Mouse (Mus musculus) neutrophil, adult 5-6 weeks (primary cell): ENCODE measurements at regions not wholly inside any gene's neighbourhood (a gene's known extent, or its start where the extent isn't known, plus 50 kb on each side); places are given as distances from the start of the nearest gene placed in this dataset.

ENCODE experiments used
- ATAC-seq: fragments of 151-379, 151-347 bp; 2 replicates; pipeline ENCODE4 v1.8.0; 2017; ENCODE audit warnings: mild to moderate bottlenecking, moderate TSS enrichment; ENCODE audit not compliant: insufficient number of reproducible peaks, poor library complexity, low FRiP score, severe bottlenecking; ENCODE audit errors: extremely low read depth

GRCm38 (mm10) chr2:166234579-166235212 lies 79.2 kb upstream of the Sulf2 start:
- ATAC-seq = peak; percentile 51; the same call in 1 of the 2 replicates

DNA sequence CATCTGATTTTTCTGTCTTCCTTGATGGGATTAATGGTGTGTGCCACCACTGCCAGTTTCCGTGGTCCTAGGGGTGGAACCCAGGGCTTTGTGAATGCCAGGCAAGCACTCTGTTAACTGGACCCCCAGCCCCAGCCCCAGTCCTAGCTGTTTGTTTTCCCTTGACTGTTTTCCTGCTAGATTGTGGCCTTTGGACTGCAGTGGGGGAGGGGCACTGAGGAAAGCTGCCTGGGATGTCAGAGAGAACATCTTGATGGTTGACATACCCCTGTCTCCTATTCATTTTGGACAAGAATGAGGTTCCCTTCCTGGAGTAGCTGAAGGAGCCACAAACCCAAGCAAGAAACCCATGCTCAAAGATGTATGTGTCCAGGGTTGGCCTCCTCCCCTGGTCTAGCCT lies 77.8 kb upstream of the Sulf2 start:
- ATAC-seq = no peak

GRCm38 (mm10) chr2:166232376-166232775 lies 76.9 kb upstream of the Sulf2 start:
- no peak for ATAC-seq

DNA sequence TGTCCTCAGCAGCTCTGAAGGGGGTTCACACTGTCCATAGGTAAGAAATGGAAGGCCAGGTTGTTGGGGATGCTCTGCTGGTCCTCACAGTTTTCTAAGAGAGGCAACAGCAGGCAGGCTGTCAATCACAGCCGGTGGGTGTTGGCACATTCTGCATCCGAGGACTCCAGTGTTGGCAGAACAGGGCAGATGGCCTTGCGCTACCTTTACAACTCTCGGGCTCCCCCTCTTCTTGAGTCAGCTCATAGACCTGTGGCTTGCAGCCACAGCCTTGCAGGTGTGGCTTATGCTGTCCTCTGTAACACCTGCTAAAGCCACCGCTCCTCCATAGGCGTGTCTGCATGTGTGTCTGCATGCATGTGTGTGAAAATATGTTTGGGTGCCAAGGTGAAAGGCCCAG lies 75.2 kb upstream of the Sulf2 start:
- ATAC-seq = no peak

- no peak for ATAC-seq
Observed at GRCm38 (mm10) chr2:166228356-166228755, 72.9 kb upstream of the Sulf2 start.

DNA sequence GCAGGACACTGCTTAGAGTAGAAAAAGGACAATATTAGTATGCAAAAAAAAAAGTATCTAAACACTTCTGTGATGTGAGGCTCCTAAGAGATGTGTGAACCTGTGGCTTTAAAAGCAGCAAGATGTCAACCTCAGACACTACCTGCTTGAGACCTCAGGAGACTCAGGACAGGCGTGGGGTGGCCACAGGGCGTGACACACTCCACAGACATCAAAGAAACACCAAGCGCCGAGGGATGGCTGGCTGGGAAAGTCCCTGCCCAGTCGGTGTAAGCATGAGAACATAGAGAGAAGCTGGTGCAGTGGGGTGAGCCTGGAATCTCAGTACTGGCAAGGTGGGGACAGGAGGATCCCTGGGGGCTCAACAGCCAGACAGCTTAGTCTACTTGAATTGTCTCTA lies 72.0 kb upstream of the Sulf2 start:
- no peak for ATAC-seq

- no peak for ATAC-seq
Observed at GRCm38 (mm10) chr2:166226929-166227328, 71.5 kb upstream of the Sulf2 start.

DNA sequence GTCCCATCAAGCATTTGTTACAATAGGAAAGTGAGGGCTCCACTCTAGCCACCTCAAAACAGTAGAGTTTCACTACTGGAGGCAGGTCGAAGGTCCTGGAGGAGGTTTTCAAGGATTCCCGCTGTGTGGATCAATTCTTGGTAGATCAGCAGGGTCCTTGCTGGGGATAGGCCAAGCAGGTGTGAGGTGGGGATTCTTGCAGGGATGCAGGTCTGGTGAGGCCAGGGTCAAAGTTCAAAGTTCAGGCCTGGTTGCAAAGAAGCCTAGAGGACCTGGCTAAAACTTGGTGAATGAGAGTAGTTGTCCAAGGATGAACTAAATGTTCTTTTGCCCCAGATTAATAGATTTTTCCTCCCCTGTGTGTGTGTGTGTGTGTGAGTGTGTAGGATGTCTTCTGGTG lies 70.9 kb upstream of the Sulf2 start:
- ATAC-seq = no peak

DNA sequence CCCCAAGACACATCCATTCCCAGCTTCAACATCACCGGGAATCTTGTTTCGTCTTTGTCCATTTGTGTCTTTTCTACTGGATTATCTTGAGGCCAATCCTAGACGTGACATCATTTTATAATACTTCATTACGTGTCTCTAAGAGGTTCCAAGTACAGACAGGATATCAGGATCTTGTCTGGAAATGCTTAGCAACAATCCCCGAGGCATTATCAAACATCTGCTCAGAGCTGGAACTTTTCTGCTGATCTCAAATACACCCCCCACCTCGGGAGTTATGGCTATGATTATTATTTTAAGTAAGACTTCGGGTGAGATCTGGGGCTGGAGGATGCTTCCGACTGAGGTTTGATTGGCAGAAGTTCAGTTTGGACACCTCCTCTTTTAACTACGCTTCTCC lies 69.9 kb upstream of the Sulf2 start:
- ATAC-seq = no peak

- no peak for ATAC-seq
Observed at GRCm38 (mm10) chr2:166218783-166219182, 63.3 kb upstream of the Sulf2 start.

DNA sequence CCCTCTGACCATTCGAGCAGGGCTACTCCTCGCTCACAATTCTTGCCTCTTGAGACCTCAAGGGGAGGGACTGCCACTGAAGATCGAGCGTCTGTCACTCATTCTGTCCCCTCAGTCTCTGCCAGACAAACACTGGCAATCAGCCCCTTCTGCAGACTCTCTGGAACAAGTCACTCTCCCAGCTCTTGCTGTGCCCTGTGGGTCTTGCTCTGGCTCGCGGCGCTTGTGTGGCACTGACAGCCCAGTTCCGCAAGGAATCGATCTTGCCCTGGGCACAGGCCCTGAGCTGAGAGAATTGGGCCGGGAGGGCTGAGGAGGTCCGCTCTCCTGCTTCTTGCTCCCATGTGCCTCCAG lies 61.0 kb upstream of the Sulf2 start:
- ATAC-seq = no peak

DNA sequence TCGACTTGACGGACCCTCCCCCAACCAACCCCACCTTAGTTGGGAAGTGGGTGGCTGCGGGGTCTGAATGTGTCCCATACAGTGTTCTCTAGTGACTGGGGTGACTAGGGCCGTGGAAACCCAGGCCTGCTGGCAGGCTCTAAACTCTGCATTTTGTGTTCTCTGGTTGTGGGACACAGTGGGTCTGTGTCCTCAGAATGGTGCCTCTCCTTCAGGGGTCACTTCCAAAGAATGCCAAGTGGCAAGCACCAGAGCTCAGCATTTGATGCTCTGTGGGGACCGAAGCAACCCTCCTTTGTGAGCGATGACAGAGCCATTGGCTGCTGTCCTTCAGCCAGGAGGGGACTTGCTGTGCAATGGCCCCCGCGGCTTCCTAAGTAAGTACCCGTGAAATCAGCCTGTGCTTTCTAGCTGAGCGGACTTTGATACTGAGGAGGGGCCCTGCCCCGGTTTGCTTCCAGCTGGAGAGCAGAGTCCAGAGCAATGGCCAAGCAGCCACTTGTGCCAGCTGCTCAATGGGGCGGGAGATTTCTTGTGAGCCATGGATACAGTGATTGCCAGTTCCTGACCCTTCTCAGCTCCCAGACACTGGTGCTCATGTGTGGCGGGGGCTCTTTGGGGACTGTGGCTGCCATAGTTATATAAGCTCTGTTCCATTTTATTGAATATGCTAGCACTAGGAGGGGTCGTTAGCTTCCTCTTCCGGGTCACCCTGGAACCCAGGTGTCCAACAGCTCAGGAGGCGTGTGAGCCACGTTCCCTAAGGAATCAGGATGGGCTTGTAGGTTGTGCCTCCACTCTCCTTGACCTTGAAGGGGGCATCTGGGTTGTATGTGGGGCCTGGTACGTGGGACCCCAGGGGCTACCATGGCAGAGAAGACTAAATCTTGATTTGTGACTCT lies 60.4 kb upstream of the Sulf2 start:
- ATAC-seq = no peak

DNA sequence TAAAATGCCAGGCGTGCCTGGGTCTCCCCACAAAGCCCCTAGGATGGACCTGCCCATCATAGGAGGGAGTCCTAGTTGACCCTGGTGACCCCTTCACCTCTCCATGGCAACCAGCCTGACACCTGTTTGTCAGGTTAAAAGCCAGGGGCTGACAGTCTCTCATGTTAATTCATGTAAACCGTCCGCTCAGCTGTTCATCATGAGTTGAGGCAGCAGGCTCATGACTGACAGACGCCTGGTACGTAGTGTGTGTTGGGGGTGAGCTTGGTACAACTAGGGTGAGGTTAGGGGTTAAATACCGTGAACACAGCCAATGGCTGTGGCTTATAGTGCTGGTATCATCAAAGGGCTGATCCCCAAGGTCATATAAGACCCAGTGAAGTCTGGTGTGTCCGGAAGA lies 59.7 kb upstream of the Sulf2 start:
- ATAC-seq = no peak

- no peak for ATAC-seq
Observed at GRCm38 (mm10) chr2:166207145-166207508, 51.7 kb upstream of the Sulf2 start.

DNA sequence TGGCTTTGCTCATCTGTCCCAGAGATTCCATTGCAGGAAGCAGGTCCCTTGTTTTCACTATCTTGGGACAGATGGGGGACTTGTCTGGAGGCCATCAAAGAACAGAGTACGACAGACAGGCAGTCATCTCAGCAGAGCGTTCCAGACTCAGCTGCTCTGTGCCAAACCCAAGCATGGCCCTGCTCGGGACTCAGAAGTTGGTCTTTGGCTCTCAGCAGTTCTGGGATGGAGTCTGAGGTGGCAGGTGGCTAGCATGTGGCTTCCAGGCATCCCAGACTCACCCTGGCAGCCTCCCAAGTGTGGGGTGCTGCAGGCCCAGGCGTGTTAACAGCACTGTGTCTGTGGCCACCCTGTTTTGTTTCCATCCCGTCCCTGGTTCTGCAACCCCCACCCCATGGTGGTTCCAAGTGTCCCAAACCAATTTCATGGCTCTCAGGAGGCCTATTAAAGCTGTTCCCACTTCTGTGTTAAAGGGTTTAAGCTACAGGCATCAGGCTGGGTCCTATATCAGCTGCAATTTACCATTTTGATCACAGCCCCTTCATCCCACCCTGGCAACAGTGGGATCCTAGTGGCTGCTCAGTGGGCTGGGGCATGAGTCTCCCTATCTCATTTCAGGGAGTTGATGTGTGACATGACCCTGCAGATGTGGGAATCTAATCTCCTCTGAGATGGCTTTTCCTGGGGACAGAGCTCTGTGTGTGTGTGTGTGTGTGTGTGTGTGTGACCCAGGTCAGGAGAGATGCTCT lies 51.1 kb upstream of the Sulf2 start:
- no peak for ATAC-seq
